Mouse (Mus musculus): ENCODE results near the gene Nuf2.

The Nuf2 gene

DNA sequence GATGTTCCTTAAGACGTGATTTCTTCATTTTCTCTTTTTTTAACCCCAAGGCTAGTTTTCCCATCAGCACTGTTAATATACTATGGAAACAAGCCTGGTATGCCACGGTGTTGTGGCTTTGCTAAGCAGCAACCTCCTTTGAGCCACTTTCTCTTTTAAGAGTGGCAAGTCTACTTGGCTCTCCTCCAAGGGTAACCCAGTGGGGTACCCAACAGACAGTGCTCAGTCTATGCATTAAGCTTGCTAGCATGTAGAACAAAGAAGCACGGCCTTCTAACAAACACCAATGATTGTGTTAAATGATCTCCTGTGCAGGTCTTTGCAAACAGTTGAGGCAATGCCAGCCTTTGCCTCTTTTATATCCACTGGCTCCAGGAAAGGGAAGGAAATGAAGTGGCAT, 60.1 kb downstream of the Nuf2 start:
- DNase-seq (ENCODE audit: low spot score in 2 of 2), result no peak

DNA sequence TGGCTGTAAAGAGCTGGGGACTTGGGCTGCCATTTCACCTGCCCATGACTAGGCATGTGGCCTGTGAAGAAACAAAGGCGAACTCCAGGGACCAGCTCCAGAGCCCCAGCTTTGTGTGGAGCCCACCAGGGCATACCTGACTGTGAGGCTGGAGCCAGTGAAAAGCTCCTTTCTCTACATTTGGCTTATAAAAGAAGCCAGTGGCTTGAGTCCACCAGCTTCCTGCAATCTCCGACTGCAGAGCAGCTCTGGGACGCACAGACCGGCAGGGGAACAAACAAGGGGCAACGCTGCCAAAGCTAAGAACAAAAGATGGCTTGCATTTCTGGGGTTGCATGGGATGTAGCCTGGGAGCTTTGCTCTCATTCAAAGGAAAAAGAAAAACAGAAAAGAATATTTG, 63.5 kb downstream of the Nuf2 start:
- DNase-seq (ENCODE audit: low spot score in 2 of 2), result no peak

DNA sequence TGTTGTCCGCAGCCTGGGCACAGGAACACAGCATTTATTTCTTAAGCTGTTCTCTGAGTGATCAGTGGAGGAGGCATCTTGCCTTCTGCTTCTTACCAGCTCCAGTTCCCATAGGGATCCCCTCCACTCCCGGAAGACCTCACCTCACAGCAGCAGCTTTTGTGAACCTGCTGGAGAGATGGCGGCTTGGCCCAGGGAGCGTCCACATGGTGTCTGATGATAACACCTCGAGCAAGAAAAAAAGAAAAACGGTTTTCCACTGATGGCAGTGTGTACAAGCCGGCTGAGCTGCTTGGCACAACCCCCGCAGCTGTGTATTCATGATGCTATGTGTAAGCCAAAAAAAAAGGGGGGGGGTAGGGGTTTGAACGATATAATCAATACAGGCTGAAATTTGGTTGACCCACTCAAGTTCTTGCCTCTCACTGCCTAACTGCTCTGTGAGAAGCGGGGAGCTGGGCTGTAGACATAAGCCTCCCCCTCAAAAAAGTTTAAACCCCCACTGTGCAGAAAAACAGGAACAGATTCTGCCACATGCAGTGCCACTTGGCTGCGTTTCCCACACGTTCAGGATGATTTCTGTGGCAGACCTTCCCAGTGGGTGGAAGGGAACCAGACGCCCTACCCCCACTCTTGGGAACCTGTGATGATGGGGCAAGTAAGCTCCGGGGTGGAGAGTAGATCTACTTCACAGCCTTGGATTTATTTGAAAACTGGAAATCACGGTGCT, 68.7 kb downstream of the Nuf2 start:
- DNase-seq (ENCODE audit: low spot score in 2 of 2), result no peak

DNA sequence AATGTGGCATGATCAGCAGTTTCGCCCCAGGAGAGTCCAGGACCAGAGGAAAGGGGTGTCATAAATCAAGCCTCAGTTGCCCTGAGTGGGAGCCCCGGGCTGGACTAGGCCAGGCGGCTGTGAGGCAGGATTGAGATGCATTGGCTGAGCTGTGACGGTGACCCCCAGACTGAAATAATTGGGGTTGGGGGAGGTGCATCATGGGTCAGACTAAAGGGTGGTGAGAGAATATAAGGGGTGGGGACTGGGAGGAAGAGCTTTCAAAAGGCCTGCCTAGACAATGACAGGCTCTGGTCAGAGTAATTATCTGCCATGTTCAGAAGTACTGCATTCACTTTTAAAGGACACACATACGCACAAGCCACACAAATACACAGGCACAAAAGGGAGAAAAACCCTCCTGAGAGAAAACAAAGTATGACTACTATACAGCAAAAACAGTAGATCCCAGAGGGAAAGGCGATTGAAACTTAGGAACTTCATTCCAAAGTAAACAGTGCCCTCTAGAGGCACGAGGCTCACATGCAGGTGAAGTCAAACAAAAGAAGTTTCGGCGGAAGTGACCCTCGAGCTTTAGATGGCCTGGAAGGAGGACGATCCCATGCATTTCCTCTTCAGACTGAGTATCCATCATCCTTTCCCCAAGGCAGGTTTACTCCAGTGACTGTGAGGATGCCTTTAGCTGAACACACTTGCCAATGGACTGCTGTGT, 72.0 kb downstream of the Nuf2 start:
- DNase-seq (ENCODE audit: low spot score in 2 of 2), result peak; percentile 6 to 24

All from urinary bladder, adult 18-20 months (tissue).